Mouse (Mus musculus) induced T-regulatory cell, adult 2 months (primary cell): ENCODE results near the gene Vmn1r130.
"Not testable (repeated sequence)": the region's sequence is repeated elsewhere in the genome, so short reads cannot be mapped to it uniquely, and the experiment has no call there.

ENCODE experiments used
- DNase-seq: peaks from one replicate; pipeline ENCODE4 v3.0.0-alpha.2; 2012; ENCODE audit warnings: low read depth

Vmn1r130 gene

DNA sequence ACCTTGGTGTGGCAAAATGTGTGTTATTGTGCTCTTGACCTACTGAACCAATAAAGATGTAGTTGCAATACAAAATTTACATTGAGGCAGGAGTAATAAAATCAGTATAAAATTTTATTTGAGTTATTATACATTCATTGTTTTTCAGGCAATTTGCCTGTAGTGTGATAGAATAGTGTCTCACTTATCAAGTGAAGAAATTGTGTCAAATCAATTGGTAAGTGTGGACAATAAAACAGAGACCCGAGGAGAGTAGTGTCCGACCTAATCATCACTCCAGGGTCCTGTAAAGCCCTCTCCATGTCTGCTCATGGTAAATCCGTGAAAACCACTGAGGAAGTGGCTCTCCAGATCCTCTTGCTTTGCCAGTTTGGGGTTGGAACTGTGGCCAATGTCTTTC, at the start of gene Vmn1r130:
TSS of gene Vmn1r130 (plus strand) at position 301 of the 400 bp plus-strand sequence.
- DNase-seq, result not testable (repeated sequence)

DNA sequence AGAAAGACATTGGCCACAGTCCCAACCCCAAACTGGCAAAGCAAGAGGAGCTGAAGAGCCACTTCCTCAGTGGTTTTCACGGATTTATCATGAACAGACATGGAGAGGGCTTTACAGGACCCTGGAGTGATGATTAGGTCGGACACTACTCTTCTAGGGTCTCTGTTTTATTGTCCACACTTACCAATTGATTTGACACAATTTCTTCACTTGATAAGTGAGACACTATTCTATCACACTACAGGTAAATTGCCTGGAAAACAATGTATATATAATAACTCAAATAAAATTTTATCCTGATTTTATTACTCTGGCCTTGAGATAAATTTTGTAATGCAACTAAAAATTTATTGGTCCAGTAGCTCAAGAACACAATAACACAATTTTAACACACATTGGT, 34.4 kb downstream of the Vmn1r130 start, which contains the start of gene Vmn1r131:
TSS of gene Vmn1r131 (minus strand) at position 101 of the 400 bp plus-strand sequence.
- not testable (repeated sequence) for DNase-seq
